Mouse (Mus musculus) embryonic facial prominence, embryonic 12.5 days (tissue): ENCODE measurements at regions not wholly inside any gene's neighbourhood (a gene's known extent, or its start where the extent isn't known, plus 50 kb on each side); places are given as distances from the start of the nearest gene placed in this dataset.

Experiments
- ATAC-seq: fragments of 200-750 bp; cut with Nextera tagmentation; 2 replicates; pipeline ENCODE4 v1.8.0; 2017; ENCODE audit not compliant: insufficient number of reproducible peaks, insufficient read depth, low FRiP score, low TSS enrichment
- H3K27ac ChIP-seq: fragments of 300-500 bp; sonication (generic); 2 replicates; pipeline ENCODE4 v1.5.1; 2016; ENCODE audit warnings: mild to moderate bottlenecking
- H3K27me3 ChIP-seq: fragments of 300-500 bp; sonication (generic); 2 replicates; pipeline ENCODE4 v1.6.1; 2016; ENCODE audit warnings: mild to moderate bottlenecking, moderate library complexity
- H3K36me3 ChIP-seq: fragments of 300-500 bp; sonication (generic); 2 replicates; pipeline ENCODE4 v1.6.1; 2016; ENCODE audit warnings: mild to moderate bottlenecking
- H3K4me1 ChIP-seq: fragments of 300-500 bp; sonication (generic); 2 replicates; pipeline ENCODE4 v1.6.1; 2016
- H3K4me2 ChIP-seq: fragments of 300-500 bp; sonication (generic); replicated peaks from 2 replicates; pipeline ENCODE4 v1.6.1; 2016; ENCODE audit warnings: mild to moderate bottlenecking, moderate library complexity
- H3K4me3 ChIP-seq: fragments of 300-500 bp; sonication (generic); 2 replicates; pipeline ENCODE4 v1.5.1; 2016; ENCODE audit warnings: mild to moderate bottlenecking
- H3K9ac ChIP-seq: fragments of 300-500 bp; sonication (generic); 2 replicates; pipeline ENCODE4 v1.6.1; 2016; ENCODE audit warnings: mild to moderate bottlenecking, moderate library complexity
- H3K9me3 ChIP-seq: fragments of 300-500 bp; sonication (generic); 2 replicates; pipeline ENCODE4 v1.6.1; 2016; ENCODE audit warnings: mild to moderate bottlenecking, moderate library complexity
- WGBS: fragments of 180-500 bp; shearing (Covaris S2); methylation state at CpG from one replicate; pipeline ENCODE4 v1.1.7; 2016; 5-methylcytosine and 5-hydroxymethylcytosine counted together

DNA sequence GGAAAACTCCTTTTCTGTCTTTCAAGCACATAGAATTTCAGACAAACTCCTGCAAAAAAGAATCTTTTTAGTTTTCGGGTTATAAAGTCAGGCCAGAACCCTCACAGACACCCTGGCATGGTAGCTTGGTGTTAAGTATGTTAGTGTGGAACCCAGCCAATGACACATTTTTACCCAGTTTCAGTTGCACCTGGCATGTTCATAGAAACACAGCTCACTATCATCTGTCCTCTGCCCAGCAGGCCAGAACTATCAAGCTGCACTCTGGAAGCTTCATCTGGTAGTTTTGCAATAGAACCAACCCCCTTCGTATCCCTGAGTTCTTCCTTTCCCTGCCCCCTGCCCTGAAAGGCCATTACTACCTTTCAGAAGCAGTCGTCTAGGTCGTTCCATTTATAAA, 82.4 kb upstream of the Dap start:
- Histone ChIP-seq H3K9me3 (no peaks in the 10 kb centered on the region), H3K36me3 (no peaks in the 10 kb centered on the region), H3K4me1 (no peaks in the 10 kb centered on the region), H3K27ac (no peak overlapping the region), H3K9ac (no peak overlapping the region), H3K4me2 (no peak overlapping the region), H3K27me3 (no peaks in the 10 kb centered on the region), H3K4me3 (no peak overlapping the region)
- WGBS, result 81% methylated on average over 4 of the region's 4 CpGs
- ATAC-seq, result no peak

GRCm38 (mm10) chr15:31148251-31149145, 75.6 kb upstream of the Dap start:
- WGBS, result 89% methylated on average over 10 of the region's 10 CpGs
- no peak overlapping the region for H3K9ac ChIP-seq
- H3K27me3 ChIP-seq, result no peaks in the 10 kb centered on the region
- no peak overlapping the region for H3K27ac ChIP-seq
- H3K36me3 ChIP-seq, result no peaks in the 10 kb centered on the region
- no peaks in the 10 kb centered on the region for H3K9me3 ChIP-seq
- H3K4me3 ChIP-seq, result no peak overlapping the region
- H3K4me1 ChIP-seq, result no peaks in the 10 kb centered on the region
- no peak for ATAC-seq
- no peak overlapping the region for H3K4me2 ChIP-seq

- Histone ChIP-seq H3K4me1 (no peaks in the 10 kb centered on the region), H3K9ac (no peak overlapping the region), H3K4me2 (no peak overlapping the region), H3K36me3 (no peaks in the 10 kb centered on the region), H3K9me3 (no peaks in the 10 kb centered on the region), H3K27me3 (no peaks in the 10 kb centered on the region), H3K4me3 (no peak overlapping the region), H3K27ac (no peak overlapping the region)
- ATAC-seq, result no peak
- WGBS, result 85% methylated on average over 2 of the region's 2 CpGs
Measured at GRCm38 (mm10) chr15:31149855-31150254, 74.3 kb upstream of the Dap start.

DNA sequence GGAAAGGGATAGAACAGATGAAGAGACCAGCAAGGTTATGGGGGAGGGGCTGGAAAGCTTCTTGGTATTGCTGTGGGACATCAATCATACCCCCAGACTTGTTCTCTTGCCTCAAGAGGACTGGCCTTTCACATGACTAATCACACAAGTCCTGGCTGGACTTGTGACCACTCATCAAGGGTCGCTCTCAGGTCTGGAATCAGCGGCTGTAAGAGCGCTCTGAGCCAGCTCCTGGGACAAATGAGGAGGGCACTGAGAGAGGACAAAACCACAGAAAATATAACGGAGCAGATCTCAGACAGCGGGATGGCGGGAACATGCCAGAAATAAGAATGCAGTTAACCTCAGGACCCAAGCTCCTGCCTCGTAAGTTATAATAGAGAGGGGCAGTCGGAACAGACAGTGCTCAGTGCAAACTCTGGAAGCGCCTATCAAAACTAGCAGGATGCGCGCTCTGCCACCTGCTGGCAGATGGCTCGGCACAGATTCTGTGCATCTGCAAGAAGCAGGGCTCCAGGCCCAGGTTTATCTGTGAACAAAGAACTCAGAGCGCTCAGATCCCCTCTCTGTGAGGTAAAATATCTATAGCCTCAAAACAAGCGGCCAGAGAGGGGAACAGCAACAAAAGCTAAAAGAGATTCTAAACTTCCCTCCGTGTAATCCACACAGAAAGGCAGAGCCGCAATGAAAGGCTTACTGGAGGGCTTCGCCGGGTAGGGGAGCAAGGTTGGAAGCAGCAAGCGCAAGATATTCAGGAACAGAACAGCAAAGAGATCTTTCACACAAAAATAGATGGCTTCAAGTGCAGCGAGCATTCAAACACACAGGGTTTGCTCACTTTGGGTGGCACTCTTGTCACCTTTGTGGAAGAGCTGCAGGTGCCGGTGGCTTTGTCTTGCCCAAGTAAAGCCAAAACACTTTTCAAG, 73.3 kb upstream of the Dap start:
- no peaks in the 10 kb centered on the region for H3K36me3 ChIP-seq
- H3K4me2 ChIP-seq, result no peak overlapping the region
- 44% methylated on average over 21 of the region's 21 CpGs for WGBS
- no peaks in the 10 kb centered on the region for H3K27me3 ChIP-seq
- H3K9me3 ChIP-seq, result no peaks in the 10 kb centered on the region
- H3K27ac ChIP-seq, result no peak overlapping the region
- H3K9ac ChIP-seq, result no peak overlapping the region
- peaks cover 7% of the 10 kb centered on the region; the same call in 1 of the 2 replicates for H3K4me1 ChIP-seq
- no peak for ATAC-seq
- no peak overlapping the region for H3K4me3 ChIP-seq

- ATAC-seq, result 0 out of 2 replicates have a peak, but pooled peaks have one; percentile 28
- Histone ChIP-seq H3K4me2 (peak overlapping the region; percentile 14), H3K4me3 (no peak overlapping the region), H3K27ac (no peak overlapping the region), H3K9ac (no peak overlapping the region), H3K27me3 (no peaks in the 10 kb centered on the region), H3K36me3 (no peaks in the 10 kb centered on the region), H3K9me3 (no peaks in the 10 kb centered on the region), H3K4me1 (peaks cover 7% of the 10 kb centered on the region; the same call in 1 of the 2 replicates)
- WGBS, result 21% methylated on average over 9 of the region's 9 CpGs
Measured at GRCm38 (mm10) chr15:31155141-31155540, 69.0 kb upstream of the Dap start.

GRCm38 (mm10) chr15:31166543-31167105, 57.5 kb upstream of the Dap start:
- no peaks in the 10 kb centered on the region for H3K4me1 ChIP-seq
- H3K4me3 ChIP-seq, result no peak overlapping the region
- ATAC-seq, result no peak
- H3K27ac ChIP-seq, result no peak overlapping the region
- no peaks in the 10 kb centered on the region for H3K27me3 ChIP-seq
- H3K9ac ChIP-seq, result no peak overlapping the region
- H3K36me3 ChIP-seq, result no peaks in the 10 kb centered on the region
- no peaks in the 10 kb centered on the region for H3K9me3 ChIP-seq
- H3K4me2 ChIP-seq, result no peak overlapping the region
- WGBS, result 78% methylated on average over 9 of the region's 9 CpGs

DNA sequence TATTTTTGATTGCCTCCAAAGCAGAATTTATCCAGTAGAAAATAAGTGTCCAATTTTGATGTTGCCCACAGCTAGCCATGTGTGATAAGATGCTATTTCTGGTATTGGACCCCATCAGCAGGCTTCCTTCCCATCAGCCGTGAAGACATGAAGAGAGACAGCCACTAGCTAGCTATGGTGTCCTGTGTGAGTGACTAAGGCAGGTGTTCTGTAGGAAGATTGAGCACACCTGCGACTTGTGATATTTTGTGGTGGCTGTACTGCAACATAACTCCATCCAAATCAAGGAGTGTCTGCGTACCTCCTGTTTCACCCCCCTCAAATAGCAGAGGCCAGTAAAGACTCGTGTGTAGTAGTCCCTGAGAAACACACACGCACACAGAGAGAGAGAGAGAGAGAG, 56.6 kb upstream of the Dap start:
- H3K9me3 ChIP-seq, result no peaks in the 10 kb centered on the region
- WGBS, result 85% methylated on average over 5 of the region's 5 CpGs
- no peaks in the 10 kb centered on the region for H3K36me3 ChIP-seq
- H3K4me2 ChIP-seq, result no peak overlapping the region
- ATAC-seq, result no peak
- H3K4me3 ChIP-seq, result no peak overlapping the region
- H3K9ac ChIP-seq, result no peak overlapping the region
- no peaks in the 10 kb centered on the region for H3K4me1 ChIP-seq
- H3K27me3 ChIP-seq, result no peaks in the 10 kb centered on the region
- H3K27ac ChIP-seq, result no peak overlapping the region

DNA sequence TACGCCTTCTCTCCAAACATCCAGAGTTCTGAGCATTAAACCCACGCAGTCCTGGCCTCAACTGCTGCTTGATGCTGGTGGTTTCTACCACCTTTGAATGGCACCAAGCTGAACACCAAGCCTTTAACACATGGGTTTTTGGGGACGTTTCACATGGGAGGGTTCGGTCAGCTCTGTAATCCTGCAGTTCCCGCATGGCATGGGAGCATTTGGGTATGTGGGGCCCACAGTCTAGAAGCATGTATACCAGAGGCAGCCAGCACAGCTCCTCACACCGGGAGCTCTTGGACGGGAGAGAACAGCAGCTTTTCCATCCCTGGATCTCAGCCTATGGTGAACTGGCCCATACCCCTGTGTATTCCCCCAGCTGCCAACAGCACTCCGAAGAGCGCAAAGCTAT, 55.9 kb upstream of the Dap start:
- ATAC-seq, result no peak
- no peak overlapping the region for H3K4me3 ChIP-seq
- no peaks in the 10 kb centered on the region for H3K4me1 ChIP-seq
- no peak overlapping the region for H3K27ac ChIP-seq
- H3K4me2 ChIP-seq, result no peak overlapping the region
- no peak overlapping the region for H3K9ac ChIP-seq
- WGBS, result 86% methylated on average over 9 of the region's 9 CpGs
- H3K36me3 ChIP-seq, result no peaks in the 10 kb centered on the region
- no peaks in the 10 kb centered on the region for H3K9me3 ChIP-seq
- H3K27me3 ChIP-seq, result no peaks in the 10 kb centered on the region

GRCm38 (mm10) chr15:31173309-31174115, 50.6 kb upstream of the Dap start:
- H3K27ac ChIP-seq, result no peak overlapping the region
- ATAC-seq, result no peak
- no peak overlapping the region for H3K4me2 ChIP-seq
- H3K9ac ChIP-seq, result no peak overlapping the region
- no peaks in the 10 kb centered on the region for H3K27me3 ChIP-seq
- no peaks in the 10 kb centered on the region for H3K4me1 ChIP-seq
- no peaks in the 10 kb centered on the region for H3K36me3 ChIP-seq
- no peak overlapping the region for H3K4me3 ChIP-seq
- 75% methylated on average over 6 of the region's 6 CpGs for WGBS
- H3K9me3 ChIP-seq, result no peaks in the 10 kb centered on the region
